Mouse (Mus musculus) intestine, embryonic 14.5 days (tissue): ENCODE measurements at regions not wholly inside any gene's neighbourhood (a gene's known extent, or its start where the extent isn't known, plus 50 kb on each side); places are given as distances from the start of the nearest gene placed in this dataset.

Experiments used
- ATAC-seq: fragments of 200-750 bp; cut with Nextera tagmentation; replicated peaks from 2 replicates; pipeline ENCODE4 v1.8.0; 2017; ENCODE audit warnings: low read depth, moderate number of reproducible peaks, moderate TSS enrichment, moderate library complexity; ENCODE audit not compliant: low FRiP score, low TSS enrichment
- DNase-seq: peaks from one replicate; pipeline ENCODE4 v3.0.0-alpha.2; 2018; ENCODE audit warnings: low spot score
- H3K27ac ChIP-seq: fragments of 300-500 bp; sonication (generic); 2 replicates; pipeline ENCODE4 v1.5.1; 2014; ENCODE audit warnings: low read depth, mild to moderate bottlenecking, control low read depth
- H3K27me3 ChIP-seq: fragments of 300-500 bp; sonication (generic); replicated peaks from 2 replicates; pipeline ENCODE4 v1.6.1; 2014; ENCODE audit warnings: low read length, control low read depth; ENCODE audit not compliant: control insufficient read depth, insufficient read depth
- H3K36me3 ChIP-seq: fragments of 300-500 bp; sonication (generic); 2 replicates; pipeline ENCODE4 v1.6.1; 2014; ENCODE audit warnings: low read length, control low read depth; ENCODE audit not compliant: control insufficient read depth, insufficient read depth
- H3K4me1 ChIP-seq: fragments of 300-500 bp; sonication (generic); replicated peaks from 2 replicates; pipeline ENCODE4 v1.6.1; 2014; ENCODE audit warnings: low read length, control low read depth, mixed read lengths; ENCODE audit not compliant: control insufficient read depth, insufficient read depth
- H3K4me2 ChIP-seq: fragments of 300-500 bp; sonication (generic); 2 replicates; pipeline ENCODE4 v1.6.1; 2014; ENCODE audit warnings: low read length
- H3K4me3 ChIP-seq: fragments of 300-500 bp; sonication (generic); 2 replicates; pipeline ENCODE4 v1.5.1; 2014; ENCODE audit warnings: low read depth, low read length, control low read depth, mixed read lengths
- H3K9ac ChIP-seq: fragments of 300-500 bp; sonication (generic); 2 replicates; pipeline ENCODE4 v1.6.1; 2014; ENCODE audit warnings: mild to moderate bottlenecking, low read length
- H3K9me3 ChIP-seq: fragments of 300-500 bp; sonication (generic); 2 replicates; pipeline ENCODE4 v1.6.1; 2016; ENCODE audit warnings: low read length, control low read depth; ENCODE audit not compliant: control insufficient read depth
- WGBS: fragments of 180-500 bp; shearing (Covaris S2); extraction: QIAGEN DNeasy Blood & Tissue Kit; methylation state at CpG from one replicate; pipeline ENCODE4 v1.1.7; 2014; 5-methylcytosine and 5-hydroxymethylcytosine counted together

DNA sequence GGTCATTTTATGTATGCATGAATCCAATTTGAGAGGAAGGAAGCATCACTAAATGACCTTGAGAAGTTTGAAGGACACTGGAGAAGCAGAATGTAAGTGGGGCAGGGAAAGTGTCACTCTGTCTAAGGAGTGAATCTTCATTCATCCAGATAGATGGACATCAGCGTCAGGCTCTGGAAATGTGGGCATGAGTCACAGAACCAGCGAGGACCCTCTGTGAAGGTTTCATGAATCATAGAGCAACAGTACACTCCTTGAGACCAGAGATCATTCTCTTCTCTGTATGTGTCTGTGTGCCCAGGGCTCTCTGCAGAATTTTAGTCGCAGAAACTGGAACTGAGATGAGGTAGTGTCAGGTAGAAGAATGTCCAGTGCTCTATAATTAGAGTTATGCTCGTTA lies 62.4 kb upstream of the Lypd6 start:
- Histone ChIP-seq H3K4me3 (no peak overlapping the region), H3K36me3 (no peaks in the 10 kb centered on the region), H3K4me1 (0 out of 2 replicates have a peak, but pooled peaks cover 2% of the 10 kb centered on the region), H3K27ac (no peak overlapping the region), H3K9me3 (no peaks in the 10 kb centered on the region), H3K4me2 (no peak overlapping the region), H3K9ac (no peak overlapping the region), H3K27me3 (no peaks in the 10 kb centered on the region)
- DNase-seq (no peak), ATAC-seq (no peak)
- WGBS: 82% methylated on average over 4 of the region's 4 CpGs

DNA sequence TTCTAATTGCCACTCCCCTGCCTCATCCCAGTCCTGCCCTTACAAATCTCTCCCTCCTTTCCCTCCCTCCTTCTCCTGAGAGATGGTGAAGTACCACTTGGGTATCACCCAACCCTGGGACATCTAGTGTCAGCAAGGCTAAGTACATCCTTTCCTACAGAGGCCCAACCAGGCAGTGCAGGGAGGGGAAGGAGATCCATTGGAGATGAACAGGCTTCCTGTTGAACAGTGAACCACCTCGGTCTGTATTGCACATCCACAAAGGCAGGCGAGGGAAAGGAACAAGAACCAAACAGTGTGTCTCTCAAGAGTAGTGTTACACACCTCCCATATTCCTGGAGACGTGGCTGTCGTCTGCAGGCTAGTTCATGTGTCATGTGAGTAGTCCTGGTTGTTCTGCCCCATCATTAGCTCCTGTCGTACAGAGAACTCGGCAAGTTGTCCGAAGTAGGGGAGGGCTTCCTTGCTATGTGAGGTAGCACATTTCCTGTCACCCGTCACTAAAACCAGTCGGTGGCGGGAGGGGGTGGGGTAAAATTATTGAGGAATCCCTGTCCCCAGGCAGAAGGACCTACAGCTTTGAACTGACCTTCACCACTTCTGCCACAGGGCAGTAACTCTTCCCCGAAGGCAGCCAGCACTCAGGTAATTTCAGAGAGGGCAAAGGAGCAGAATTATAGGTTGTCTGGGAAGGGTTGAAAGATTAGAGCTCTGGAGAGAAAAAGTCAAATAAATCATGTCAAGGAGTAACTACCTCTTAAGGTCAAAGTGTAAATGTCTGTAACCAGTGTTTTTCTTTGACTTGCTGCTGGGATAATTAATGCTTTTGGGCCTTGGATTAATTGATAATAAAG lies 61.3 kb upstream of the Lypd6 start:
- ATAC-seq: 0 out of 2 replicates have a peak, but pooled peaks have one; percentile 32
- no peak overlapping the region for H3K4me2 ChIP-seq
- WGBS: 19% methylated on average over 11 of the region's 11 CpGs

DNA sequence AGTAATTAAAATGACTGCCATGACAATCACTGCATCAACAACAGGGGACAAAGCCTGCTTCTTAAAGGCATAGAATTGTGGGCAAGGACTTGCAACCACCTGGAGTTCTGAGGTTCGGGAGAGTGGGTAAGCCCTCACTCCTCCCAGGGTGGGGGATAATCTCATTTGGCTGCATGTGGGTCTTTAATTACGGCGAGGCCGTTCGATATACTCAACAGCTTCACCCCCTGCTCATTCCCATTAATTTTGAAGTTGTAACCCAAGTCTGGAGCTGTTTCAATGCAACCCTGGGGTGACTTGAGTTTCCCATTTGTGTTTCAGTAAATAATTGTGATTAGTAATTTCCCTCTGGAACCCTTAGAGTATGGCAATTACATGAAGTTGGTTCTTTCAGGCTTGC lies 57.9 kb upstream of the Lypd6 start:
- no peak for DNase-seq
- H3K4me1 ChIP-seq: 0 out of 2 replicates have a peak, but pooled peaks cover 2% of the 10 kb centered on the region
- ATAC-seq: no peak
- 84% methylated on average over 5 of the region's 5 CpGs for WGBS
- H3K4me3 ChIP-seq: no peak overlapping the region
- H3K4me2 ChIP-seq: no peak overlapping the region
- no peaks in the 10 kb centered on the region for H3K9me3 ChIP-seq
- H3K27ac ChIP-seq: no peak overlapping the region
- no peaks in the 10 kb centered on the region for H3K36me3 ChIP-seq
- no peak overlapping the region for H3K9ac ChIP-seq
- no peaks in the 10 kb centered on the region for H3K27me3 ChIP-seq

More for the DNA sequence above, 61.3 kb upstream of the Lypd6 start:
- Histone ChIP-seq H3K9ac (no peak overlapping the region), H3K4me1 (0 out of 2 replicates have a peak, but pooled peaks cover 2% of the 10 kb centered on the region), H3K36me3 (no peaks in the 10 kb centered on the region), H3K27me3 (no peaks in the 10 kb centered on the region), H3K27ac (no peak overlapping the region), H3K4me3 (no peak overlapping the region), H3K9me3 (no peaks in the 10 kb centered on the region)
- DNase-seq: no peak

DNA sequence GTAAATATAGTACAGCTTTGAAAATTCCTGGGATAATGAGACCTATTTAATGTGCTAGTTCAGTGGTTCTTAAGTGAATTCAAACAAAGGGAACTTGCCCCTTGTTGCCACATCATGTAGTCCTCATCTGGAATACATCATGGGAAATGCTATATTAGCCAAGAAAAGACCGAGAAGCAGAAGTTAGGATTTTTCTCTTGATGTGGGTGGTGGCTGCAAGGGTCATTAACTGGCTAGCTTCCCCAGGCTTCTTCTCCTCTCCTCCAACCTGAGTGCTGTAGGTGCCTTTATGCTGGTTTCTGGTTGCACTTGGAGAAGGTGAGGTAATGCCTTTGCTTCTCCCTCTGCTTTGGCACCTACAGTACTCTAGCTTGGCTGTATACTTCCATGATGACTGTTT lies 55.8 kb upstream of the Lypd6 start:
- H3K27me3 ChIP-seq: no peaks in the 10 kb centered on the region
- no peak overlapping the region for H3K9ac ChIP-seq
- 61% methylated on average over 1 of the region's 1 CpGs for WGBS
- H3K4me2 ChIP-seq: no peak overlapping the region
- H3K4me3 ChIP-seq: no peak overlapping the region
- ATAC-seq (no peak), DNase-seq (no peak)
- H3K27ac ChIP-seq: no peak overlapping the region
- no peaks in the 10 kb centered on the region for H3K4me1 ChIP-seq
- H3K36me3 ChIP-seq: no peaks in the 10 kb centered on the region
- no peaks in the 10 kb centered on the region for H3K9me3 ChIP-seq

DNA sequence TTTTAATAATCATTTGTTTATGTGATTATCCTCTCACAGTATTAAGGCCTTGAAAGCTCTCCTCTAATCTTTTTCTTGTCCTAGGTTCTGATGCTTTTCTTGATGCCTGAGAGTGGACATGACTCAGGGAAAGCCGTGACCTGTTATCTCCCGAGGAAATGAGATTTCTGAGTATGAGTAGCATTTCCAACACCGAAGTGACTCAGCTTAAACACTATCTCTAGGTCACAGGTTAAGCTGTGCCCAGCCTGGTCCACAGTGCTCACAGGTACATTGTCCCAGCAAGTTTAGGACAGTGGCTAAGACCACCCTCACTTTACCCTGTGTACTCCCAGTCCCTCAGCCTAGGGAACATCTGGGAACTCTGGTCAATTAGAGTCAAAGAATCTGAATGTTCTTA lies 53.9 kb upstream of the Lypd6 start:
- no peak for ATAC-seq
- no peak for DNase-seq

DNA sequence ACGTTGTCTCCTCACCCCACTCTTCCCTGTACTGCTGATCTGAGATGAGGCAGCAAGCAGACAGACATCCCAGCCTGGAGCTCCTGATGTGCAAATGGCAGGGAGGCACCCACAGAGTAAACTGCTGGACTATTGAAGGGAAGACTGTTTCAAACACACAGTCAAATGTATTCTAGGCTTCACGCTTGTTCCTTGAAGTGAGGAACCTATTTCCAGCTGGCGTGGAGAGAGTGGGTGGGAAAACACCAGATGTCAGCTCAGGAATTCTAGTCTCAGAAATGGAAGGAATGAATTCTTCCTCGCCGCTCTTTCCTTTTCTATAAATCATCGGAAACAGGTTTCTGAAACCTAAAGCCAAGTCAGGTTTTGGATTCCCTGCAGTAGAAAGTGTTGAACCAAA lies 53.0 kb upstream of the Lypd6 start:
- no peak overlapping the region for H3K9ac ChIP-seq
- DNase-seq (no peak), ATAC-seq (no peak)
- H3K9me3 ChIP-seq: no peaks in the 10 kb centered on the region
- no peak overlapping the region for H3K27ac ChIP-seq
- WGBS: 70% methylated on average over 6 of the region's 6 CpGs
- no peaks in the 10 kb centered on the region for H3K27me3 ChIP-seq
- no peaks in the 10 kb centered on the region for H3K36me3 ChIP-seq
- no peaks in the 10 kb centered on the region for H3K4me1 ChIP-seq
- H3K4me3 ChIP-seq: no peak overlapping the region
- no peak overlapping the region for H3K4me2 ChIP-seq

More for the DNA sequence above, 53.9 kb upstream of the Lypd6 start:
- no peak overlapping the region for H3K9ac ChIP-seq
- no peaks in the 10 kb centered on the region for H3K4me1 ChIP-seq
- H3K36me3 ChIP-seq: no peaks in the 10 kb centered on the region
- WGBS: 76% methylated on average over 3 of the region's 3 CpGs
- H3K27ac ChIP-seq: no peak overlapping the region
- H3K27me3 ChIP-seq: no peaks in the 10 kb centered on the region
- H3K4me3 ChIP-seq: no peak overlapping the region
- H3K4me2 ChIP-seq: no peak overlapping the region
- no peaks in the 10 kb centered on the region for H3K9me3 ChIP-seq

DNA sequence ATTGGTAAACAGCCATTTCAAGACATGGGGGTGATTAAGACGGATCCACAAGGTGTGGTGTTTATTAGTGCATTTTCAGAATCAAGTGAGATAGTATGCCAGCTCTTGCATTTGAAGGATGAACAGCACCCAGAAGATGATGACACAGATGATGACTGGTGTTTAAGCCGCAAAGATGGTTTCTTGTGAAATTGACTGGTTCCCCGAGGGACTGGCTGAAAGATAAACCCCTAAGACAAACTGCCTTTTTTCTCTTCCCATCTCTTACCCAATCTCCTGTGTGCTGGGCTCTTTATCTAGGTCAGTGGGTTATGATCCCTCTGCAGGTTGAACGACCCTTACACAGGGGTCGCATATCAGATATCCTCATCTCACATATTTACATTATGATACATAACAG lies 52.3 kb upstream of the Lypd6 start:
- no peaks in the 10 kb centered on the region for H3K27me3 ChIP-seq
- H3K4me1 ChIP-seq: no peaks in the 10 kb centered on the region
- ATAC-seq: no peak
- no peaks in the 10 kb centered on the region for H3K9me3 ChIP-seq
- DNase-seq: no peak
- no peak overlapping the region for H3K27ac ChIP-seq
- H3K9ac ChIP-seq: no peak overlapping the region
- H3K4me3 ChIP-seq: no peak overlapping the region
- 73% methylated on average over 5 of the region's 5 CpGs for WGBS
- no peak overlapping the region for H3K4me2 ChIP-seq
- H3K36me3 ChIP-seq: no peaks in the 10 kb centered on the region

DNA sequence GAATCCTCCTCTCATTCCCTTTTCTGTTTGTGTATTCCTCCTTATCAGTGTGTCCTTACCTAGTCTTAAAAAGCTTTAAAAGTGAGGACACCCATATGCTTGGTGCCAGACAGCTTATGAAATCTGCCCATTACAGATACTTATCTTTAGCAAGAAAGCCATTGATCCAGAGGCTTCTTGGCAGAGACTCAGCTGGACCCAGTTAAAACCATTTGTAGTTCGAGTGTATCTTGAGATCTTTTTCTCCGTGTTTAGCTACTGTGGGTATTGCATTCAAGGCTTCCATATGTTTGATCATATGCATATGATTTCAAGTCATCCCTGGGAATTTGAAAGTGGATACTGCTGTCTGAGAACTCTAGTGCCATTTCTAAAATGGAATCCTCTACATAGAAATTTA lies 51.5 kb upstream of the Lypd6 start:
- 80% methylated on average over 2 of the region's 2 CpGs for WGBS
- Histone ChIP-seq H3K9ac (no peak overlapping the region), H3K4me2 (no peak overlapping the region), H3K36me3 (no peaks in the 10 kb centered on the region), H3K4me3 (no peak overlapping the region), H3K27ac (no peak overlapping the region), H3K27me3 (no peaks in the 10 kb centered on the region), H3K4me1 (no peaks in the 10 kb centered on the region), H3K9me3 (no peaks in the 10 kb centered on the region)
- no peak for DNase-seq
- no peak for ATAC-seq
